Comparison of ENCODE assay signal across 30 mouse cellular contexts in the genomic region with DNA sequence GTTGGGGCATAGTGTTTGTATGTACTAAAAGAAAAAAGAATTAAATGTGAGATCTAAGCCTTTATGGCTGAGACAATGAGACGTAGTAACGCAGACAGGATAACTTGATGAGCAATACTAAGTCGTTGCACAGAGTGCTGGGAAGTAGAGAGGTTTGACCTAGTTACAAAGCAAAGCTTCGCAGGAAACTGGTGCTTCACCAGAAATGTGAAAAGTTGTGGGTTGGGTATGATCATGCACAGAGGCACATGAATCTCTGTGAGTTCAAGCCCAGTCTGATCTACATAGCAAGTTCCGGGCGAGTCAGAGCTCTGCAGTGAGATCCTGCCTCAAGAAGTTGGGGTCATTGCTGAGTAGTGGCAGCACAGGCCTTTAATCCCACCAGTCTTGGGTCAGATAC.
DNase-seq lines count a peak whose midpoint lies in the region; ATAC-seq and TF ChIP-seq lines count a peak whose summit lies in the region.
"Had no signal": no experiment of that assay in that cellular context is flagged by ENCODE, and none has a peak within 500 bp of the region (broad histone marks: within the 10 kb centered on the region; RNA-seq: fewer than 3 reads in every experiment).

No protein-coding gene starts in this region.

- H3K4me1 ChIP-seq in heart, adult 2 months (ENCODE audit: control insufficient read depth, insufficient read depth, low read length): no peaks in the 10 kb centered on the region
- H3K4me1 ChIP-seq: forebrain, embryonic 10.5 days; forebrain, embryonic 12.5 days had no signal

- H3K9ac ChIP-seq in heart, adult 2 months (ENCODE audit: low read depth, low read length): no peak overlapping the region
- H3K9ac ChIP-seq: embryonic facial prominence, embryonic 13.5 days; embryonic facial prominence, embryonic 15.5 days; forebrain, embryonic 12.5 days had no signal

- intact Hi-C loops in heart, adult 2 months (cut with DNase I): no loop called here

- no peak for DNase-seq in frontal cortex, postnatal 36 days (ENCODE audit: low spot score in 2 of 2)
- DNase-seq in heart, adult 11 months: peak; percentile 61
- DNase-seq in heart, adult 2 months: no peak
- DNase-seq in right cerebral cortex, adult 18-20 months: peak; percentile 18
- no peak for DNase-seq in right cerebral cortex, postnatal 36 days (ENCODE audit: low spot score in 2 of 2)
- DNase-seq in thymus, postnatal 14 days: peak; percentile 9
- DNase-seq in thymus, postnatal 10 days (ENCODE audit: low spot score in 2 of 2): no peak
- DNase-seq: adrenal gland, adult 8-10 months; adrenal gland, postnatal 14 days; adrenal gland, postnatal 36 days; B cell, adult 2 months; cerebellum, adult 11 months; cerebellum, adult 18-20 months; cerebellum, adult 8-10 months; cerebellum, adult 9-11 months; cerebellum, postnatal 14 days; cerebellum, postnatal 36 days; embryo, embryonic 11 days had no signal

- ATAC-seq in frontal cortex, adult (ENCODE audit: low TSS enrichment): peak; percentile 27; the same call in 1 of the 2 replicates
- ATAC-seq: activated CD4-positive, CD25-positive, alpha-beta regulatory T cell, adult 4 months; CD4-positive, CD25-positive, alpha-beta regulatory T cell, adult 4 months; forebrain, embryonic 14.5 days; Patski had no signal

- H3K27me3 ChIP-seq in heart, adult 2 months (ENCODE audit: control insufficient read depth, insufficient read depth, low read length): no peaks in the 10 kb centered on the region
- H3K27me3 ChIP-seq: CH12.LX; embryonic facial prominence, embryonic 13.5 days; embryonic facial prominence, embryonic 15.5 days; forebrain, embryonic 12.5 days had no signal

- no peaks in the 10 kb centered on the region for H3K79me2 ChIP-seq in heart, adult 2 months (replicated peaks; ENCODE audit: control insufficient read depth, insufficient read depth, low read length)

- no peak overlapping the region for H3K4me3 ChIP-seq in heart, adult 2 months
- H3K4me3 ChIP-seq: embryonic facial prominence, embryonic 13.5 days; embryonic facial prominence, embryonic 15.5 days; erythroblast, embryonic 14.5 days; forebrain, embryonic 10.5 days; forebrain, embryonic 12.5 days had no signal

- WGBS in heart, adult 2 months: 88% methylated on average over 6 of the region's 6 CpGs

- no peak for TF ChIP-seq EP300 in heart, adult 2 months (IDR thresholded peaks at IDR 0.05; ENCODE audit: insufficient read depth, low read depth, low read length)

- no peaks in the 10 kb centered on the region for H3K36me3 ChIP-seq in heart, adult 2 months (ENCODE audit: control insufficient read depth, insufficient read depth, low read length)
- H3K36me3 ChIP-seq: embryonic facial prominence, embryonic 13.5 days; embryonic facial prominence, embryonic 15.5 days; forebrain, embryonic 10.5 days; forebrain, embryonic 12.5 days; G1E had no signal

- H3K27ac ChIP-seq in heart, adult 2 months: no peak overlapping the region
- H3K27ac ChIP-seq: embryonic facial prominence, embryonic 13.5 days; embryonic facial prominence, embryonic 15.5 days; forebrain, embryonic 10.5 days; forebrain, embryonic 12.5 days had no signal

- TF ChIP-seq POLR2A in heart, adult 2 months (IDR thresholded peaks at IDR 0.05; ENCODE audit: insufficient read depth, low read depth, low read length): no peak

- no peak for TF ChIP-seq CTCF in heart, adult 2 months (IDR thresholded peaks at IDR 0.05)

Comparison
In these comparisons a context has a peak if more than half of its experiments do, and no peak if none do; other contexts are left out.
1. DNase-seq: peak in heart, adult 11 months (single experiment), right cerebral cortex, adult 18-20 months (single experiment) and thymus, postnatal 14 days (single experiment); none in frontal cortex, postnatal 36 days (0 of 2), heart, adult 2 months (0 of 2), right cerebral cortex, postnatal 36 days (0 of 2) and thymus, postnatal 10 days (0 of 2).